Mouse (Mus musculus) layer of hippocampus, postnatal 10 days (tissue): ENCODE results near the gene Tmem18. TPM values are rescaled to one million over a fixed set of nuclear protein-coding genes. Genes with fewer than 3 reads are reported as not detected.

Source experiments
- DNase-seq, 2 experiments: peaks; one replicate each; pipeline ENCODE4 v3.0.0; 2021; ENCODE audit warnings: low spot score in 2 of 2
- long read RNA-seq: library from polyadenylated mRNA; stranded (forward); transcript quantifications from one replicate; pipeline ENCODE4 v2.0.0, GENCODE M21; 2023
- total RNA-seq, 2 experiments: library from RNA; stranded (reverse); gene quantifications; 2 replicates each; pipeline ENCODE4 v1.2.3; 2021

The Tmem18 gene
- 10 to 100 TPM; 57.0 to 60.1 TPM for total RNA-seq
- long read RNA-seq, transcript Tmem18-201 (5 exons, 2,971 nt) = major isoform, 31 of 43 reads
- long read RNA-seq, partial matches to known transcripts = 1 of 43 reads
- long read RNA-seq, other reads (novel, unspliced or antisense) = 10 of 43 reads

DNA sequence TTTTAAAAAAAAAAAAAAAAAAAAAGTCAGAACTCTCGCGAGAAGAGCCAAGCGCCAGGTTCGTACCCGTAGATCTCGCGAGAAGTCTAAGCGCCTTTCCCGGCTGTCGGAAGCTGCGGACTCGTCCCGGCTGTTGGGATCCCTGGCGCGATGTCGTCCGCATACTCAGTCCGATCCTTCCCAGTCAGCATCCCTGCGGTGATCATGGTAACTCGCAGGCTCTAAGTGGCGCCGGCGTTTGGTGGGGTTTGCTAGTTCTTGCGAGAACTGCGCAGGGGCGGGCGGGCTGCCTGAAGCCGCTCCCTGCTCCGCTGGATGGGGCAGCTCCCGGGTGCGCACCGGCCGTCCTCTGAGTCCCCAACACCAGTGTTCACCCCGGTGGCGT, at the start of gene Tmem18:
Tmem18 (plus strand) TSS at position 71 of the 385 bp plus-strand sequence.
- DNase-seq = peak; percentile 82 to 87

- no peak for DNase-seq
Measured at GRCm38 (mm10) chr12:30557349-30557748, 26.9 kb upstream of the Tmem18 start.

DNA sequence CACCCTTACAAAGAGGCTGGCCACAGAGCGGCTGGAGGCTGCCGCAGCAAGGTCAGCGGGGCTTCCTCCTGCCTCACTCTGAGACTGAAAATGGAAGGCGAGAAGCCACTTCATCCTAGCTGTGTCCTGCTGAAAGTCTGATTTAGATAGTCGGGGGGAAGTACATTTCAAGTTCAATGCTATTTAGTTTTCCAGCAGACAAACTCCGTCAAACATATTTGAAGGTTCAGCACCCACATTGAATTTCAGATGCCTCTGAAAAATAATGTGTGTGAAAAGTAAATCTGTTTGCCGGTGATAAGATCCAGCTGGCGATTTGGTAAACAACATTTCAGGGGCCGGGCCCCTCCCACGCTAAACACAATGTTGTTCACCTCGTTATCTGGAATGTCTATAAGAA, 22.8 kb upstream of the Tmem18 start:
- no peak for DNase-seq

- DNase-seq = no peak
Measured at GRCm38 (mm10) chr12:30572075-30572474, 12.2 kb upstream of the Tmem18 start.

GRCm38 (mm10) chr12:30575952-30576351, 8.3 kb upstream of the Tmem18 start:
- no peak for DNase-seq

DNA sequence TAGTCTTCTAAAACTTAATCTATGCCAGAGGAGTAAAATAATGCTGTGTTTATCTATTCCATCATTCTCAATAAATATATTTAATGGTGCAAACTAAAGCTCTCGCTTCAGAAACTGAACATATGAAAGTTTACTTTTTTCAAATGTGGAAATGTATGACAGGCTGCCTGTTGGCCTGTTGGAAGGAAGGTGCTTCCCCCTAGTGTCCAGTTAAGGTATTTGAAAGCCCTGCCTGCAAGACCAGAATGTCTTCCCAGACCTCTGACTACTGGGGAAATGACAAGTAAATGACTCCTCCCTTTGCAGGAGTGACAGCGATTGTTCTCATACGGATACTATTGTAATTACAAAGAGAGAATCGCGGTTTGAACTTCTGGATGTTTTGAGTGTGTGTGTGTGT, 6.2 kb upstream of the Tmem18 start:
- DNase-seq = peak; percentile 73 to 79

- DNase-seq = no peak
Measured at GRCm38 (mm10) chr12:30581277-30581676, 2.9 kb upstream of the Tmem18 start.

GRCm38 (mm10) chr12:30583586-30584355, 455 bp upstream of the Tmem18 start:
- DNase-seq = peak in 1 of 2 experiments; percentile 40

DNA sequence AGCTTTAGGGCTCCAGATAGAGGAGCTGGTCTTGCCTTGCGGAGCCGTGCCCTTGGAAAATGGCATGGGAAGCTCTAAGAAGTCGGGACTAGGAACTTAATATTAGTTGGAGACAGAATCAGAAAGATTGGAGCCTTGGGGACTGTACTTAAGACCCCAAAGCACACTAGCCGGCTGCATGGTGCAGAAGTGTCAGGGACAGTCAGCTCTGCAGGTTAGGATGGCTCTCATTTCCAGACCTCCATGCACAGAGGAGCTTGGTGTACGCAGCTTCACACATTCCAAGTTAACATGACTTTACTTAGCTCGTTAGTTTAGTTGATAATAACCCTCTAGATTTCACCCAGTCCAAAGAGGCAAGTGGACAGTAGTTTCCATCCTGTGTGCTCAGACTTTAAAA, 637 bp downstream of the Tmem18 start:
- no peak for DNase-seq

DNA sequence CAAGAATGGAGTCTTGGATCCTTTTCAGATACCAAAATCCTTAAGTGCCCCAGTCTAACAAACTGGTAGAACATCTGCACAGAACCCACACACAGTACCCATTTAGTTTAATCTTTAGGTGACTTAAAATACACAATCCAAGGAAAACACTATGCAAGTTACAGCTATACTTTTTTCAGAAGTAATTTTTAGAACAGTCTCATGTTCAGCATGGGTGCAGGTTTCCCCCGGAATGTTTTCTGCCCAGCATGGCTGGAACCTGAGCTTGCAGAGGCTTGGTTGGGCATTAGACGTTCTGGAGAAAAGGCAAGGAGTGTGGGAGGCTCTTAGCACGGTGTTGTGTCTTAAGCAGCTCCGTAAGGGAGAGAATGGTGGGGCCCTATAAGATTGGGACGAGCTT, 7.6 kb downstream of the Tmem18 start:
- DNase-seq = no peak

GRCm38 (mm10) chr12:30596818-30597407, 12.7 kb downstream of the Tmem18 start:
- DNase-seq = peak; percentile 58 to 73

DNA sequence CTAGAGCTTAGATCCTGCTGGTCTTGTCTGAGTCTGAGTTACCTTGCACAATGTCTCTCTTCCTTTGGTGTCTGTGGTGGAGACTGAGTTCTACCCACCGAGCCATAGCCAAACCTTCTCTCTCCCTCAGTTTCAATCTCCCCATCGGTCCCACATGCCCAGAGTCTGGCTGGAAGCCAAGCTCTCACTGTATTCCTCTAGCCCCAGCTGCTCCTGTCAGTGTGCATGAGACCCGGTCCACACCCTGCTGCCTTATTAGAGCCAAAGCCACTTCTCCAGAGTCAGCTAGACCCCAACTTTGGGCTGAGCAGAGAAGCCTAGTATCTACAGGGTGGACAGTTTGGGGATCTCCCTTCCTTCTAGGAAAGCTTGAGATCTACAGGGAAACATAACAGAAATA, 14.7 kb downstream of the Tmem18 start:
- no peak for DNase-seq

- no peak for DNase-seq
Measured at GRCm38 (mm10) chr12:30599474-30599873, 15.2 kb downstream of the Tmem18 start.

GRCm38 (mm10) chr12:30599997-30600396, 15.8 kb downstream of the Tmem18 start:
- no peak for DNase-seq

DNA sequence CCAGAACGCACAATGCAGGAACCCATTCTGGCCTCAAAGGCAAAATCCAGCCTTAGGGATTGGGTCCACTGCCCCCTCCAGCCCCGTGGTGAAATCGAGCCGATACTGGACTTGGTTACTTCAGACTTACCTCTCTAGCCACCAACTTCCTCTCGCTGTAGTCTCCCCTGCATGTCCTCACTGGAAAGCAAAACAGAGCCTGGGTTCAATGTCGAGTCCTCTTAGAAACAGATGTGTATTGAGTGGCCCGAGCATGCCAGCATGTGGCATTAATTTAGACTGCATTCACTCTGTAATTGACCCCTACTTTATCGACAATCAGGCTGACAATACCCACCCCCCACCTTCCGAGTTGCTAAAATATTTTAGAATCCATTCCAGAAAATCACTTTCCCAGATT, 19.8 kb downstream of the Tmem18 start:
- no peak for DNase-seq

- DNase-seq = no peak
Measured at GRCm38 (mm10) chr12:30604876-30605275, 20.6 kb downstream of the Tmem18 start.

- DNase-seq = no peak
Measured at GRCm38 (mm10) chr12:30605941-30606340, 21.7 kb downstream of the Tmem18 start.

GRCm38 (mm10) chr12:30606743-30607142, 22.5 kb downstream of the Tmem18 start:
- no peak for DNase-seq

- no peak for DNase-seq
Measured at GRCm38 (mm10) chr12:30618425-30618824, 34.2 kb downstream of the Tmem18 start.

DNA sequence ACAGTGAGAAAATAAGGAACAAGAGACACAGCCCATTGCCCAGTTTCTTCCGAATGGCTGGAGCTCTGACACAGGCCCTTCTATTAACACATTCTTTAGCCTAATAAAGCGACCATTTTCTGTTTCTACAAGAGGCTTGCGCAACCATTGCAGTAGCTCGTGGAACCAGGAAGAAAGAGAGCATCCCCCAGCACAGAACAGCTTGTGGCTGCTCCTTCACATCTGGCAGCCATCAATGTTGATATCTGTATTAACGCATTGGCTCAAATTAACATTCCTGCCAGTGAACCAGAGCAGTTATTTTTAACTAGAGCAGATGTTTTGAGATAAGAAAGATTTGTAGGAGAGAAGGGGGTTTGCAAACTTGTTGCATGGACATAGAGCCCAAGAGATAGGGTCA, 44.2 kb downstream of the Tmem18 start:
- DNase-seq = no peak

- no peak for DNase-seq
Measured at GRCm38 (mm10) chr12:30634534-30634933, 50.3 kb downstream of the Tmem18 start.
